Mouse (Mus musculus) MEL (cell line): ENCODE results near the gene Slc15a2. TPM values are rescaled to one million over a fixed set of nuclear protein-coding genes. Genes with fewer than 3 reads are reported as not detected.

ENCODE experiments used
- DNase-seq: peaks from one replicate; pipeline ENCODE4 v3.0.0; 2011; ENCODE audit warnings: low read depth, low spot score
- H3K27ac ChIP-seq: 2 replicates; pipeline ENCODE4 v1.5.1; 2012; ENCODE audit warnings: low read depth, mild to moderate bottlenecking, control low read depth, low read length, moderate library complexity; ENCODE audit not compliant: control insufficient read depth
- H3K27me3 ChIP-seq, 2 experiments: fragments of 150-350 bp in 1 of 2; sonication (generic) in 1 of 2; 2 replicates each; pipeline ENCODE4 v1.6.1; 2012; ENCODE audit warnings: low read length in 2 of 2, mild to moderate bottlenecking in 2 of 2, improper control_type of control experiment in 1 of 2, moderate library complexity in 1 of 2; ENCODE audit not compliant: insufficient read depth in 2 of 2, control insufficient read depth in 1 of 2
- H3K36me3 ChIP-seq, 2 experiments: 2 replicates each; pipeline ENCODE4 v1.6.1; 2012 to 2014; ENCODE audit warnings: low read length in 2 of 2, improper control_type of control experiment in 1 of 2, inconsistent platforms in 1 of 2, mild to moderate bottlenecking in 1 of 2; ENCODE audit not compliant: insufficient read depth in 2 of 2, control insufficient read depth in 1 of 2
- H3K4me1 ChIP-seq, 2 experiments: fragments of 150-350 bp in 1 of 2; sonication (generic) in 1 of 2; 2 replicates each; pipeline ENCODE4 v1.6.1; 2012; ENCODE audit warnings: low read length in 2 of 2, improper control_type of control experiment in 1 of 2, mild to moderate bottlenecking in 1 of 2; ENCODE audit not compliant: insufficient read depth in 2 of 2, control insufficient read depth in 1 of 2
- H3K4me3 ChIP-seq, 2 experiments: fragments of 150-350 bp in 1 of 2; sonication (generic) in 1 of 2; 2 replicates each; pipeline ENCODE4 v1.5.1; 2012; ENCODE audit warnings: low read depth in 2 of 2, low read length in 2 of 2, mild to moderate bottlenecking in 2 of 2, moderate library complexity in 2 of 2, control low read depth in 1 of 2, improper control_type of control experiment in 1 of 2; ENCODE audit not compliant: control insufficient read depth in 1 of 2, insufficient read depth in 1 of 2
- H3K79me2 ChIP-seq: 2 replicates; pipeline ENCODE4 v1.6.1; 2012; ENCODE audit warnings: mild to moderate bottlenecking, low read length, moderate library complexity; ENCODE audit not compliant: control insufficient read depth, poor library complexity, insufficient read depth
- H3K9ac ChIP-seq: 2 replicates; pipeline ENCODE4 v1.6.1; 2012; ENCODE audit warnings: low read depth, mild to moderate bottlenecking, control low read depth, low read length, moderate library complexity; ENCODE audit not compliant: control insufficient read depth, poor library complexity, severe bottlenecking
- H3K9me3 ChIP-seq: fragments of 150-350 bp; sonication (generic); replicated peaks from 2 replicates; pipeline ENCODE4 v1.6.1; 2012; ENCODE audit warnings: mild to moderate bottlenecking, low read length, improper control_type of control experiment, moderate library complexity; ENCODE audit not compliant: insufficient read depth
- BHLHE40 ChIP-seq: IDR thresholded peaks from 2 replicates; pipeline ENCODE4 v1.6.1; 2012; ENCODE audit warnings: low read depth, mild to moderate bottlenecking, inconsistent platforms, low read length, improper control_type of control experiment, borderline replicate concordance
- CHD2 ChIP-seq: IDR thresholded peaks from 2 replicates; pipeline ENCODE4 v1.6.1; 2011; ENCODE audit warnings: low read length, improper control_type of control experiment
- CTCF ChIP-seq, 3 experiments: IDR thresholded peaks in 2 of 3; conservative IDR thresholded peaks in 1 of 3; 2 replicates each; pipeline ENCODE4 v1.5.1; 2011 to 2012; ENCODE audit warnings: low read length in 3 of 3, low read depth in 2 of 3, mild to moderate bottlenecking in 2 of 3, improper control_type of control experiment in 1 of 3, inconsistent platforms in 1 of 3, mixed read lengths in 1 of 3, moderate library complexity in 1 of 3; ENCODE audit not compliant: control insufficient read depth in 1 of 3, insufficient read depth in 1 of 3, poor library complexity in 1 of 3, severe bottlenecking in 1 of 3
- E2F4 ChIP-seq: IDR thresholded peaks from 2 replicates; pipeline ENCODE4 v1.6.1; 2011; ENCODE audit warnings: low read depth, low read length, improper control_type of control experiment, borderline replicate concordance
- ELF1 ChIP-seq: IDR thresholded peaks from 2 replicates; pipeline ENCODE4 v1.6.1; 2014; ENCODE audit warnings: low read depth, mild to moderate bottlenecking, inconsistent platforms, low read length, improper control_type of control experiment, moderate library complexity
- EP300 ChIP-seq, 2 experiments: IDR thresholded peaks; 2 replicates each; pipeline ENCODE4 v1.6.1; 2011; ENCODE audit warnings: improper control_type of control experiment in 2 of 2, low read length in 2 of 2, low read depth in 1 of 2, mild to moderate bottlenecking in 1 of 2
- ETS1 ChIP-seq: IDR thresholded peaks from 2 replicates; pipeline ENCODE4 v1.6.1; 2012; ENCODE audit warnings: low read depth, mild to moderate bottlenecking, inconsistent platforms, low read length, improper control_type of control experiment, moderate library complexity
- KAT2A ChIP-seq: conservative IDR thresholded peaks from 2 replicates; pipeline ENCODE4 v1.6.1; 2012; ENCODE audit warnings: low read depth, low read length, improper control_type of control experiment, inconsistent platforms
- MAX ChIP-seq: IDR thresholded peaks from 2 replicates; pipeline ENCODE4 v1.6.1; 2011; ENCODE audit warnings: low read length, improper control_type of control experiment
- MAZ ChIP-seq: IDR thresholded peaks from 2 replicates; pipeline ENCODE4 v1.6.1; 2012; ENCODE audit warnings: low read depth, mild to moderate bottlenecking, inconsistent platforms, low read length, improper control_type of control experiment
- MEF2A ChIP-seq: IDR thresholded peaks from 2 replicates; pipeline ENCODE4 v1.6.1; 2014; ENCODE audit warnings: low read depth, mild to moderate bottlenecking, inconsistent platforms, low read length, improper control_type of control experiment; ENCODE audit not compliant: poor library complexity, insufficient replicate concordance, severe bottlenecking; ENCODE audit errors: extremely low read depth
- MXI1 ChIP-seq: IDR thresholded peaks from 2 replicates; pipeline ENCODE4 v1.6.1; 2011; ENCODE audit warnings: mild to moderate bottlenecking, low read depth, low read length, improper control_type of control experiment
- MYB ChIP-seq: IDR thresholded peaks from 2 replicates; pipeline ENCODE4 v1.6.1; 2011; ENCODE audit warnings: mild to moderate bottlenecking, low read depth, low read length, improper control_type of control experiment
- NELFE ChIP-seq: IDR thresholded peaks from 2 replicates; pipeline ENCODE4 v1.6.1; 2011; ENCODE audit warnings: low read depth, low read length, improper control_type of control experiment
- POLR2AphosphoS2 ChIP-seq: IDR thresholded peaks from 2 replicates; pipeline ENCODE4 v1.6.1; 2011; ENCODE audit warnings: low read length, improper control_type of control experiment
- POLR2AphosphoS5 ChIP-seq: IDR thresholded peaks from 2 replicates; pipeline ENCODE4 v1.6.1; 2012; ENCODE audit warnings: low read depth, borderline replicate concordance, mild to moderate bottlenecking, inconsistent platforms, low read length, moderate library complexity, mixed read lengths
- RCOR1 ChIP-seq: IDR thresholded peaks from 2 replicates; pipeline ENCODE4 v1.6.1; 2012; ENCODE audit warnings: low read depth, mild to moderate bottlenecking, inconsistent platforms, low read length, improper control_type of control experiment
- SIN3A ChIP-seq: IDR thresholded peaks from 2 replicates; pipeline ENCODE4 v1.6.1; 2012; ENCODE audit warnings: low read length, improper control_type of control experiment, inconsistent platforms
- SMC3 ChIP-seq: IDR thresholded peaks from 2 replicates; pipeline ENCODE4 v1.6.1; 2011; ENCODE audit warnings: low read depth, low read length, improper control_type of control experiment
- TAL1 ChIP-seq: IDR thresholded peaks from 2 replicates; pipeline ENCODE4 v1.6.1; 2012; ENCODE audit warnings: mild to moderate bottlenecking, inconsistent platforms, low read length, moderate library complexity, mixed read lengths
- TBP ChIP-seq: IDR thresholded peaks from 2 replicates; pipeline ENCODE4 v1.8.0; 2011; ENCODE audit warnings: low read depth, low read length, improper control_type of control experiment
- UBTF ChIP-seq: IDR thresholded peaks from 2 replicates; pipeline ENCODE4 v1.6.1; 2012; ENCODE audit warnings: low read depth, mild to moderate bottlenecking, inconsistent platforms, low read length, improper control_type of control experiment, moderate library complexity, borderline replicate concordance; ENCODE audit not compliant: insufficient read depth
- USF2 ChIP-seq, 2 experiments: IDR thresholded peaks; 2 replicates each; pipeline ENCODE4 v1.6.1; 2011 to 2012; ENCODE audit warnings: improper control_type of control experiment in 2 of 2, low read length in 2 of 2, borderline replicate concordance in 1 of 2, inconsistent platforms in 1 of 2, low read depth in 1 of 2, mild to moderate bottlenecking in 1 of 2; ENCODE audit not compliant: insufficient read depth in 1 of 2
- ZC3H11A ChIP-seq: IDR thresholded peaks from 2 replicates; pipeline ENCODE4 v1.6.1; 2012; ENCODE audit warnings: low read depth, mild to moderate bottlenecking, inconsistent platforms, low read length, improper control_type of control experiment
- ZKSCAN1 ChIP-seq: IDR thresholded peaks from 2 replicates; pipeline ENCODE4 v1.6.1; 2012; ENCODE audit warnings: low read depth, mild to moderate bottlenecking, inconsistent platforms, low read length, improper control_type of control experiment, moderate library complexity
- ZNF384 ChIP-seq: IDR thresholded peaks from 2 replicates; pipeline ENCODE4 v1.6.1; 2012; ENCODE audit warnings: low read depth, mild to moderate bottlenecking, inconsistent platforms, low read length, improper control_type of control experiment
- polyA plus RNA-seq, 2 experiments: library from polyadenylated mRNA; stranded (reverse) in 1 of 2; unstranded in 1 of 2; fragments of >175 nt in 1 of 2; fragments of >200 nt in 1 of 2; gene quantifications; 2 replicates each; pipeline versions ENCODE4 v1.2.1 to v1.2.4; 2012; ENCODE audit warnings: low replicate concordance in 2 of 2, low read depth in 1 of 2; ENCODE audit not compliant: insufficient read length in 2 of 2, insufficient read depth in 1 of 2, missing spikeins in 1 of 2
- total RNA-seq: library from RNA; depleted of rRNA; stranded (reverse); fragments of 300-350 nt; gene quantifications from 2 replicates; pipeline ENCODE4 v1.2.3, GENCODE M21; 2012

The Slc15a2 gene
- total and polyA plus RNA-seq, 3 experiments: not detected

- Histone ChIP-seq H3K4me1 (no peaks in the 10 kb centered on the region), H3K4me3 (no peak overlapping the region), H3K27ac (no peak overlapping the region), H3K27me3 (no peaks in the 10 kb centered on the region), H3K79me2 (no peaks in the 10 kb centered on the region), H3K36me3 (no peaks in the 10 kb centered on the region), H3K9ac (no peak overlapping the region), H3K9me3 (no peaks in the 10 kb centered on the region)
- TF ChIP-seq TAL1: no peak
- TF ChIP-seq MAZ: no peak
- TF ChIP-seq SIN3A: no peak
- TF ChIP-seq E2F4: no peak
- no peak for TF ChIP-seq POLR2AphosphoS5
- TF ChIP-seq POLR2AphosphoS2: no peak
- TF ChIP-seq NELFE: no peak
- no peak for TF ChIP-seq TBP
- TF ChIP-seq MYB: no peak
- TF ChIP-seq CTCF (IDR thresholded peaks at IDR 0.05 in 2 of 3, conservative IDR thresholded peaks at IDR 0.05 in 1 of 3; ENCODE audit: control insufficient read depth in 1 of 3, insufficient read depth in 1 of 3, low read depth in 2 of 3, low read length in 3 of 3, poor library complexity in 1 of 3, severe bottlenecking in 1 of 3): no peak
- TF ChIP-seq ZKSCAN1: no peak
- DNase-seq: no peak
Observed at GRCm38 (mm10) chr16:36708751-36709150, 76.0 kb downstream of the Slc15a2 start.

GRCm38 (mm10) chr16:36707702-36708423 lies 76.9 kb downstream of the Slc15a2 start:
- H3K36me3 ChIP-seq: no peaks in the 10 kb centered on the region
- no peaks in the 10 kb centered on the region for H3K79me2 ChIP-seq
- no peak for TF ChIP-seq SMC3
- no peak for TF ChIP-seq MEF2A
- TF ChIP-seq CHD2: no peak
- TF ChIP-seq, all 39 proteins: peak for 0
- no peak for DNase-seq
- H3K4me3 ChIP-seq: no peak overlapping the region
- H3K27me3 ChIP-seq: no peaks in the 10 kb centered on the region
- H3K9me3 ChIP-seq: no peaks in the 10 kb centered on the region
- H3K27ac ChIP-seq: no peak overlapping the region
- H3K9ac ChIP-seq: no peak overlapping the region
- H3K4me1 ChIP-seq: no peaks in the 10 kb centered on the region

DNA sequence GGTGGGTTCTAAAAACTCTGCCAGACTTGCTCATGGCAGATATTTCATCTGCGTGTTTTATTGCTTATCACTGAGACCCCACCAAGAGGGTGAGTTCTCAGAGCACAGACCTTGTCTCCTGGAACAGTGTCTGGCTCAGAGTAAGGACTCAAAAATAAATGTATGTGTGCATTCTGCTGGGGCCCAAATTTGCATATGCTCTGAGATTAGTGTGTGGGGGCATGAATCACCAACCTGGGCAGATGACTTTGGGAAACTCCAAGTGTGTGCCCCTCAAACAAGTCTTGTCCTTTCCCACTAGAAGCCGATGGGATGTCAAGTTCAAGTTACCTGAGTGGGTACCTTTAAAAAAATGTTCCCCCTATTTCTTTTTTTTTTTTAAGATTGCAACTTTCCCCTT lies 84.3 kb downstream of the Slc15a2 start:
- H3K4me1 ChIP-seq: no peaks in the 10 kb centered on the region
- TF ChIP-seq ELF1 (no peak), UBTF (no peak), ZNF384 (no peak), ZC3H11A (no peak), ETS1 (no peak), KAT2A (no peak), MEF2A (no peak), MAX (no peak), MXI1 (no peak), SMC3 (no peak), EP300 (IDR thresholded peaks at IDR 0.05; ENCODE audit: low read depth in 1 of 2, low read length in 2 of 2) (no peak), POLR2AphosphoS5 (no peak), BHLHE40 (no peak), RCOR1 (no peak), USF2 (IDR thresholded peaks at IDR 0.05; ENCODE audit: borderline replicate concordance in 1 of 2, insufficient read depth in 1 of 2, low read depth in 1 of 2, low read length in 2 of 2) (no peak), CHD2 (no peak)

More for the DNA sequence above, 84.3 kb downstream of the Slc15a2 start:
- Histone ChIP-seq H3K27me3 (no peaks in the 10 kb centered on the region), H3K27ac (no peak overlapping the region), H3K4me3 (no peak overlapping the region), H3K36me3 (no peaks in the 10 kb centered on the region), H3K79me2 (no peaks in the 10 kb centered on the region), H3K9ac (no peak overlapping the region), H3K9me3 (no peaks in the 10 kb centered on the region)
- no peak for DNase-seq
